Mouse (Mus musculus): Measurements from ENCODE around the gene Itgb6.

Itgb6 gene

GRCm38 (mm10) chr2:60712891-60713290, 9.6 kb downstream of the Itgb6 start:
- DNase-seq (ENCODE audit: low spot score in 2 of 2) = no peak

DNA sequence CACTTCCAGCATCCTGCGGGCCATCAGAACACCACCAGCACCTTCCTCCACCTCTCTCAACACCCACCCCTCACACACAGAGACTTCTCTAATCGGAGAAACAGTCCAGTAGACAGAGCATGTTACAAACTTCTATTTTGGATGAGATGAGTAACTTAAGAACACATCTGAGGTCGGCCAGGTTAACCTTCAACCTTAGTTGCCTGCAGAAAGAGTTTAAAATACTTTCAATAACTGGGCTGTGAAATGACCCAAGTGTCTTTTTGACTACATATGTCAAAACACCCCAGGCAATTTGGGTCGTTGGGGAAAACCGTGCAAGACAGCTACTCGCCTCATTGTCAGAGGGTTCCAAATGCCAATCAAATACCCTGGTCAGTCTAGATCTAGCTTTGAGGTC, 10.0 kb downstream of the Itgb6 start:
- no peak for DNase-seq (ENCODE audit: low spot score in 2 of 2)

DNA sequence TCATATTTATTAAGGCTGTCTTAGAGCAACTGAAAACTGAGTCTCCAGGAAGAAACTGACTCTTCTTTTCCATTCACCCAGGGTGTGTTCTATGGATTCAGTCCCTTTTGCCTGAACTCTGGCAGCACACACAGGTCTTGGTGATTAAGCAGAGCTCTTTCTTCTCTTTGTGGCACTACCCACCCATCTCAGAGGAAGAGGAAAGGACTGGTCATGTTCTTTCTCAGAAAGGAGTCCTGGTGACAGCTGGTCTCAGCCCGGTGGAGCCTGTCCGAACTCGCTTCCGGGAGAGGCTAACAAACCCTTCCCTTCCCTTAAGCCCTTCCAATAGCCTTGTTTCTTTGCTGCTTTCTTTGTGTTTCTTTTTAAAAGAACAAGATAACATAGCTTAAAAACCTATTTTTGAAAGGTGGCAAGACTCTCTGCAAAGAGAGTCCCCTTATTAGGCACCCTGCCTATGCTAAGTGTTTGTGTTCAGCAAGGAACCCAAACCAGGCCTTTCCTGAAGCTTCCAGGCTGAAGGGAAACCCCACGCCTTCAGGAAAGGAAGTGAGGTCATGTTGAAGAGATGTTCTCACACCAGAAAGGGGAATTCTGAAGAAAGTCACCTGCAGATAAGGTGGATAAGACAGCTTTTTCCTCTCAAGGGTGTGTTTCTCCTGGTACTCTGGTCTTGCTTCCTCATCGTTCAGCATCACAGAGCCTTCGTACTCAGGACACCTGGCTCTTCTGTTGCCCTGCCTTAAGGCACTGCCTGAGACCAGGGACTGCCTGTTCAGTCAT, 11.2 kb downstream of the Itgb6 start:
- DNase-seq (ENCODE audit: low spot score in 2 of 2) = no peak

DNA sequence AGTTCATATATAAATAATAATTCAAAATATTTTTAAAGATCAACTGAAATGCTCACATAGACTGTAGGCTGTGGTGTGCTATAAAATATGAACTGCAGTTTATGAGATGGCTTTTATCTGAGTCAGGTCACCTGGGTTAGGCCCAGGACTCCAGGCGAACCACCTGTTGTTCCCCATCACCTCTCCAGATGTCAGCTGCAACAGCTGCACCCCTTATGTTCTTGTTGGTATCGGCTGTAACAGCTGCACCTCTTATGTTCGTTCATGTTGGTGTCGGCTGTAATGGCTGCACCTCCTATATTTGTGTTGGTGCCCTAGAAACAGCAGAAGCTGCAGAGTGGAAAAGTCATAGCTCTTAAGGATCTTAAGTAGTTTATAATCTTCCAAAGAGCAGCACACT, 12.1 kb downstream of the Itgb6 start:
- no peak for DNase-seq (ENCODE audit: low spot score in 2 of 2)

- no peak for DNase-seq (ENCODE audit: low spot score in 2 of 2)
These were observed 13.8 kb downstream of the Itgb6 start for GRCm38 (mm10) chr2:60708671-60709070.

GRCm38 (mm10) chr2:60706866-60707265, 15.6 kb downstream of the Itgb6 start:
- peak in 1 of 2 experiments; percentile 7 for DNase-seq (ENCODE audit: low spot score in 2 of 2)

GRCm38 (mm10) chr2:60705426-60705825, 17.0 kb downstream of the Itgb6 start:
- no peak for DNase-seq (ENCODE audit: low spot score in 2 of 2)

- DNase-seq (ENCODE audit: low spot score in 2 of 2) = peak in 1 of 2 experiments; percentile 17
These were observed 19.1 kb downstream of the Itgb6 start for GRCm38 (mm10) chr2:60703315-60703714.

DNA sequence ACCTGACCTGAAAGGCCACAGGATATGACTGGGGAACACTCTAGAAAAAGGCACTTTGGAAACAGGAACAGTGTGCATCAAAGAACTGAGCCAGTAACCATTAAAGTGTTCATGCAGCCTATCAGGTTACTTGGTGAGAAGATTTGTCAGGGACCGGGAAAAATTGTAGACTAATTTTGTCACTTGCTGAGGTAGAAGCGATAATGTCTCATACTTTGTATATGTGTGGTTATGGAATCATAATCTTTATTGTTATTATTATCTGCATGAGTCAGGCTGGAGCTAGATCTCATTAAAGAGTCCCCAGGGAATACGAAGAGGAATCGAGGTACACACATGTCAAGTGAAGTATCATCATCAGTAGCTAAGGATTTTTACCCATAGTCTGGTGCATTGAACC, 21.5 kb downstream of the Itgb6 start:
- DNase-seq (ENCODE audit: low spot score in 2 of 2) = no peak

DNA sequence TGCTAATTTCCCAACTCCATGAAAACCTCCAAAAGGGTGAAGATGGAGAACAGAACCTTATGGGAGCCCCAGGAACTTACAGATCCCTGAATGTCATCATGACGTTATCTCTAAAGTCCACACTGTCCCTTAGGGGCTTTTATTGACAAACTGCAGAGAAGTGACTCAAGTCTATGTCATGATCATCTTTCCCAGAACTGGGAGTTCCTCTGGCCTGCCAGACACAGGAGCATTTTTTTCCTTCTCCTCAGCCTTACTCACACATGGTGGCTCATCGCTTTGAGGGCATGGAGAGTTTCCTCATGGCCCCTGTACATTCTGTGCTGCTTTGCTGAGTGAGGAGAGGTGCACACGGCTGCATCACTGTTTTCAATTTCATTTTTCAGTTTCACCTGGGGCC, 22.4 kb downstream of the Itgb6 start:
- no peak for DNase-seq (ENCODE audit: low spot score in 2 of 2)

- no peak for DNase-seq (ENCODE audit: low spot score in 2 of 2)
These were observed 22.9 kb downstream of the Itgb6 start for GRCm38 (mm10) chr2:60699591-60699990.

- no peak for DNase-seq (ENCODE audit: low spot score in 2 of 2)
These were observed 24.3 kb downstream of the Itgb6 start for GRCm38 (mm10) chr2:60698155-60698554.

DNA sequence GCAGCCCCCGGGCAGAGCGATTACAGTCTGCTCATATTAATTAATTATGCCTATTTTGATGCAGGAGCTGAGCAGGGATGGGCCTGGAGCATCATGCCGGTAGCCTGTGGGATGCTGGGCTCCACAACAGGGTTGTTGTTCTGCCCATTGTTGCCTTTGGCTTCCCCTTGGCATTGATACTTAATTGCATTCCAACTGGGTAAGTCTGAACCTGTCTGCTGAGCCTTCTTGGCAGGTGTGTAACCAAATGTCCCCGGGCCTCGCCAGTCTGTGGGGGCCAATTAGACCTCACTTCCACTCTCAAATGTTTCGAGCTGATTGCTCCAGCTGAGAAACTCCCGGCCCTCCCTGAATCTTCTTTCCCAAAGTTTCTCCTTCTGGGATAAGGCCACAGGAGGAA, 24.9 kb downstream of the Itgb6 start:
- no peak for DNase-seq (ENCODE audit: low spot score in 2 of 2)

- DNase-seq (ENCODE audit: low spot score in 2 of 2) = no peak
These were observed 25.9 kb downstream of the Itgb6 start for GRCm38 (mm10) chr2:60696559-60696958.

DNA sequence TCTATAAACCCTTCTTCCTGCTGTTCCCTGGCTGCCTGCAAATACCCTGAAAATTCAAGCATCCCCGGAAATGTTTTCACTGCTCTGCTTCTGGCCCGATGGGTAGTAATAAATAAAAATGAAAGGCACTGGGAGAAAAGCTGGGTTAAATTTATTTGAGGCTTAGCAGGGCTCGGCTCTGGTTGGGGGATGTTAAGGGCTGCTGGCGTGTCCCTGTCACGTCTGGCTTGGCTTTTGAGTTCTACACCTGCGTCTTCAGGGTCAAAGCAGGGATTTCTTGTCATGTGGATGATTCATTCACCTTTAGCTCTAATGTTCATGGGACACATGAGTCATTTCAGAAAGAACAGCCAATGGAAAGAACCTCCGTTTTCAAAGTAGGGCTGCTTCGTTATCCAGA, 26.7 kb downstream of the Itgb6 start:
- DNase-seq (ENCODE audit: low spot score in 2 of 2) = no peak

- no peak for DNase-seq (ENCODE audit: low spot score in 2 of 2)
These were observed 27.9 kb downstream of the Itgb6 start for GRCm38 (mm10) chr2:60694563-60694962.

- DNase-seq (ENCODE audit: low spot score in 2 of 2) = no peak
These were observed 30.2 kb downstream of the Itgb6 start for GRCm38 (mm10) chr2:60692239-60692638.

DNA sequence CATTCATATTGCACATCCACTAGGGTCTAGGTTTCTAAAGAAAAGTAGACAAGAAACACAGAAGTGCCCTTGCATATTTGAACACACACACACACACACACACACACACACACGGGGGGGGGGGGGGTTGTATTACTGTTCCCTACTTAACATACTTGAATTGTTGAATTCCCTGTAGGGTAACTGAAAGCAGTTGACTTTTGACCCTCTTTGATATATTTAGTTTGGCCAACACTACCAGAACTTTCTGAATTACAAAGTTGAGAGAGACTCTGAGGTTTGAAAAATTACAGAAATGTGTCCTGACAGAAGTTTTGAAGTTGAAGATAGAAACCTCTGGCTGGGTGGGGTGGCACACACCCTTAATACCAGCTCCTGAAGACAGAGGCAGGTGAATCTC, 32.2 kb downstream of the Itgb6 start:
- no peak for DNase-seq (ENCODE audit: low spot score in 2 of 2)

GRCm38 (mm10) chr2:60688944-60689615, 33.4 kb downstream of the Itgb6 start:
- peak in 1 of 2 experiments; percentile 63 for DNase-seq (ENCODE audit: low spot score in 2 of 2)

DNA sequence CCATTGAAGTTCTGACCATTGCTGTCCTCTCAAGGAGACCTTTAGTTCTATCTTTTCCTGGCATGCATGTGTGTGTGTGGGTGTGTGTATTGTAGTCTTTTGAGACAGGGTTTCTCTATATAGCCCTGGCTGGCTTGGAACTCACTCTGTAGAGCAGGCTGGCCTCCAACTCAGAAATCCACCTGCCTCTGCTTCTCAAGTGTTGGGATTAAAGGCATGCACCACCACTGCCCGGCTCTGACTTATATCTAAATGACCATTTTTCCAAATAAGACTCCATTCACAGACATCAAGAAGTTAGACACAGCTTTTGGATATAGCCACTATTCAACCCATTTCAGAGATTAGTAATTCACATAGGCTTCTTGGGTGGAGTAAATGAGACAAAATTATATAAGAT, 34.3 kb downstream of the Itgb6 start:
- DNase-seq (ENCODE audit: low spot score in 2 of 2) = no peak

DNA sequence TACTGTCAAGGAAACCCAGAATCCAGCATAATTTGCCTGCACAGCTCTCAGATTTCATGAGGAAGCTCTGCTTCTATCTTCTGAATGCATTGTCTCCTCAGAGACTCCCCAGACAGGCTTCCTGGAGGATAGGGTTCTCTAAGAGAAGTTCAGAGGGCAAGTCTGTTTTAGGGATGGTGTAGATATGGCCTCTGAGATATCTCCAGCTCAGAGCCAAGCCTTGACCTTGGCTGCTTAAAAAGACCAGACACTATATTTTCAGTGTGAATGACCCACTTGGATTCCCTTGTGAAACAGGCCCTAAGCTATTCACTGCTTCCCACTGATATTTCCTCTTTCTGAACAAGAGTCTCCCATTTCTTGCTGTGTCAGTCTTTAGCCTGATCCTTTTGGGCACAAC, 36.5 kb downstream of the Itgb6 start:
- DNase-seq (ENCODE audit: low spot score in 2 of 2) = no peak

DNA sequence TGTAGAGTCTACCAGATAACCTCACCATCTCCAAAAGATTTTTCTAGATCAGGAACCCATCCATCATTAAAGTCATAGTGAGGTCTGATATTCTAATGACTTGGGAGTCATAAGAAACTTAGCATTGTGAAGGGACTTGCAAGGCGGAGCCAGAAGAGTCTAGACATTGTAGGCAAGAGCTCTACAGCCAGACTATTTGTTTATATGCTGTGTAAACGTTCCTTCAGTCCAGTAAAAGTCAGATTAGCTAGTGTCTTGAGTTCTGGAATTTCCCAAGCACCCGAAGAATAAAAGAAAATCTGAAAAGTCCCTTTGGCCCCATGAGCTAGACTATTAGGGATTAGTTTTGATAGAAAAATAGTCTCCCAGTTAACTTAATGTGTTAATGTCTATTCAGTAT, 38.3 kb downstream of the Itgb6 start:
- DNase-seq (ENCODE audit: low spot score in 2 of 2) = no peak

- DNase-seq (ENCODE audit: low spot score in 2 of 2) = no peak
These were observed 39.9 kb downstream of the Itgb6 start for GRCm38 (mm10) chr2:60682554-60682953.
